Mouse (Mus musculus) heart, adult 8-10 months (tissue): ENCODE results near the gene Cdc42bpb. TPM values are rescaled to one million over a fixed set of nuclear protein-coding genes. Genes with fewer than 3 reads are reported as not detected.

Experiments
- DNase-seq: peaks from one replicate; pipeline ENCODE4 v3.0.0; 2022; ENCODE audit warnings: low spot score
- total RNA-seq, 4 experiments: library from RNA; stranded (reverse); gene quantifications; 2 replicates each; pipeline ENCODE4 v1.2.4; 2022

The Cdc42bpb gene
- total RNA-seq, 4 experiments from 2014 or later, result 45.5 to 59.7 (median 53.9) TPM

DNA sequence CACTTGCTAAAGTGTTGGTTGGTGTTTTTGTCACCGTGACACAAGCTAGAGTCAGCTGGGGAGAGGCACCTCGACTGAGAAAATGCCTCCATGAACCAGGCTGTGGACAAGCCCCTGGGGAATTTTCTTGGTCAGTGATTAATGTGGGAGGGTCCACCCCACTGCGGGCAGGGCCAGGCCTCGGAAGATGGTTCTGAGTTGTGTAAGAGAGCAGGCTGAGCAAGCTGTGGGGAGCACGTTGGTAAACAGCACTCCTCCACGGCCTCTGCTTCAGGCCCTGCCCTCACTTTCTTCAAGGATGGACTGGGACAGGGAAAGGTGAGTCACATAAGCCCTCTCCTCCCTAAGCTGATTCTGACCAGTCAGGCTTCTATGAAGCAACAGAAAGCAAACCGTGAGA is 36.8 kb downstream of the Cdc42bpb start:
- DNase-seq, result no peak

DNA sequence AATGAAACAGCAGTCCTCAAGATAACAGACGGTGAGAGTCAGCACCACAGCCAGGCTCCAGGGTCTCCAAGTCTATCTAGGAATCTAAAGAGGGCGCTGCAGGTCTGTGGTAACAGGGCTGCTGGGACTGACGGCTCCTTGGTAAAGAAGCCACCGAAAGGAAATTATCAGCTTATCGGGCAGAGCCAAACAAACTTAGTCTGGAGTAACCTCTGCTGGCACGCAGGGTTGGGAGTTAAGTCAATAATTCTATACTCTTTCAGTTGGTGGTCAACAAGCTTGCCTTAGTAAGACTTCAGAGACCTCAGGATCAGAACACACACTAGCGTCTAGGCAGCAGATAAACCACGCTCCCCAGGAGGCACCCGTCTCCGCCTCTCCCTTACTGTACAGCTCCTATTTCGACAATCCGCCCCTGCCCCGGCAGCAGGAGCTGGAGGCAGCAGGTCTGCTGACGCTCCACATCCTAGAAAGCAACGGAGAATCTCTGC is 39.6 kb downstream of the Cdc42bpb start:
- DNase-seq, result no peak

DNA sequence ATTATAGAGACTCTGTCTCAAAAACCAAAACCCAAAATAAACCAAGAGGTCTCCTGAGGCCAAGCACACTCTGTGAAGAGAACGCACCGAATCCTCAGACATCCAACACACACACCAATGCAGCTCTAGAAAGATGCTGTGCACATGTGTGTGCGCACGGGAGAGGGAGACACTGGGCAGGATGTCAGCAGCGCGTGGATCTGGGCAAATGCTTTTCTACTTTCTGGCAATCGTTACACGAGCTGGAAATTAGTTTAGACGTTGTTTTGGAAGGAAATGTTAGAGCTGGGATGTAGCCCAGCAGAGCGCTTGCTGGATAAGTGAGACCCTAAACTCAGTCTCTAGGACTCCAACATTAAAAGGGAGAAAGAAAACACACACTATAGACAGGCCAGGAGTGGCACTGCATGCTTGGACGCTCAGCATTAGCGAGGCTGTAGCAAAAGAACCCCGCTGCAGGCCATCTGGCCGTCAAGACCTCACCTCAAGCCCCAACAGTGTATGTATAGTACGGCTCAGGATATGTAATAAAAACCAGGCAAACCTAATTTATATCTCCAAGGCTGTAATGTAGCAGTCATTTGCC is 44.4 kb downstream of the Cdc42bpb start:
- DNase-seq, result no peak

DNA sequence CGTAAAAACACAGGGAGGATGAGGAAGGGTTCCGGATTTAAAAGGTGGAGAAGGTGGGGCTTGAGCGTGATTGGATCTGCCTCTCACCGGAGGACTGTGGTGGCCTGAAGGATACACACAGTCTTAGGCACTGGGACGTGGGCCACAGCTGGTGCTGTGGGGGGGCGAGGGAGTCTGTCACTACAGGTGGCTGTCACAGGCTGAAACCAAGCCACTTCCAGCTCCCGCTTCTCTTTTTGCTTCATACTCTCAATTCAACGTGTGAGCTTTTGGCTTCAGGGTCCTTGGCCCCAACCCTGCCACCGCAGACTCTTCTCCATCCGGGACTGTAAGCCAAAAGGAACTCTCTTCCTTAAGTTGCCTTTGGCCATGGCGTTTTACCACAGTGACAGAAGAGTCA is 45.1 kb downstream of the Cdc42bpb start:
- no peak for DNase-seq

DNA sequence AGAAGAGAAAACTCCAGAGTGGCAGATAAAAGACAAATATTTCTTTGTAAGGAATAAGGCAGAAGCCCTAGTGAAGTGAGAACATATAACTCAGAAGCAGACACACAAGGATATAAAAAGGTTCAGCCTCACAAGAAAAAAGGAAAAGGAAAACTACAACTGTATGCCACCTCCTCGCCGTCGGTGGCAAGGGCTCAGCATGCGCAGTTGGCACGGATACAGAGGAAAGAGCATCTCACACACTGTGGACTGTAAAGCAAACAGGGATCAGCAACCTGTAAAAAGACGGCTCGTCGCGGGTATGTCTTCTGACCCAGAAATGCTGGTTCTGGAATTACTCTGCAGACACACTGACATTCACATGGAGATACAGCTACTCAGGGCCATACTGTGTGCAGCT is 45.9 kb downstream of the Cdc42bpb start:
- no peak for DNase-seq

DNA sequence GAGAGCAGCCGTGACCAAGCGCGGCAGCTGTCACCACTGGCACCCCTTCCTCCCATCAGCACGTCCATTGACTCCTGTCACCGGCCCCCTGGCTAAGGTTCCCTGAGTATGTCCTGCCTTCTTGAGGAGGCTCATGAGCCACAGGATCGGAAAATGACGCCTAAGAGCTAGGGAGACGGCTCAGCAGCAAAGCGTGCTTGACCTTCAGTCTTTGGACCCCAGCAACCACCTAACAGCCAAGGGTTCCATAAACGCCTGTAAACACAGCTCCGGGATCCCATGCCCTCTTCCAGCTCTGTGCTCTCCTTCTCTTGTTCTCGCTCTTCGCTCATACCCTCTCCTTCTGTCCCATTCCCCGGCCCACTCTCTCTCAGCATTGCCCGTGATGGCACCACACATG is 48.2 kb downstream of the Cdc42bpb start:
- DNase-seq, result no peak

DNA sequence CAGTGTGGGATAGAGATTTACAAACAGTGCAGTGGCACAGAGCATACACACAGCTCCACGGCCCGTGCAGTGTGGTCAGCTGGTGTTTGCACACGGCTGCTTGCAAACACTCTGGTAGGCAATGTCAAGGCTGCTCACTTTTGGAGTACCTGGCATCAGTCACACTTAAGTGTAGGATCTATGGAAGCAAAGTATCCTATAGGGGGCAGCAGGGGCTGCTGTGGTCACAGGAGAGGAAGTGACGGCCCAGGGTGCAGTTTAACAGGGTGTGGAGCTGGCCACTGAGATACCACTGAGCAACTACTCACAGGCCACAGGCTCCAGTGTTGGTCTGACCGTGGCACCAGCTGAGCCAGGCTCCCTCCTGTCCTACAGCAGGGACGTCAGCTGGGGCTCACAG is 49.2 kb downstream of the Cdc42bpb start:
- DNase-seq, result no peak

DNA sequence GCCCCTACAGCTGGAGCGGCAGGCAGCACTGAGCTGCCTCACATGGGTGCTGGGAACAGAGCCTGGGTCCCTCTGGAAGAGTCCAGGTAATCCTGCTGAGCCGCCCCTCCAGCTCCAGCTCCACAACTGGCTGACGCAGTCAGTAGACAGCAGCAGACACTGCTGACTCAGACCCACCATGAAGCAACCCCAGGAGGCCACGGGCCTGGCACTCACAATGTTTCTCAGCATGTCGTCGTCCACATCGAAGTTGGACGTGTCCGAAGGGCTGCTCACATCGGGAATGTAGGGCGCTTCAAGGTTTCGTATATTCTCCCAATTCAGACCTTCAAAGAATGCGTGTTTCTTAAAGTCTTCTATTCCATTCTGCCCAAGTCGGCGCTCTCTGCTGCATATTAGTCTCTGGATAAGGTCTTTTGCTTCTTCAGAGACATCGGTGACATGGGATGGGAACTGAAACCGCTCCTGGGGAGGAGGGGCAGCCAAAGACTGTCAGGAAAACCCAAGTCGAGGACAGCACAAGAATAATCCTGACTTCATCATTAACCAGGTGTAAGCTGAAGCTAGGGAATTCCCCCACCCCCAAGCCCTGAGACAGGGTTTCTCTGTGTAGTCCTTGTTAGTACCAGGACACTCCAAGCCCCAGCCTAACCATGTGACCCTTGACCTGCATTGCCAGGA is 51.6 kb downstream of the Cdc42bpb start:
- no peak for DNase-seq

DNA sequence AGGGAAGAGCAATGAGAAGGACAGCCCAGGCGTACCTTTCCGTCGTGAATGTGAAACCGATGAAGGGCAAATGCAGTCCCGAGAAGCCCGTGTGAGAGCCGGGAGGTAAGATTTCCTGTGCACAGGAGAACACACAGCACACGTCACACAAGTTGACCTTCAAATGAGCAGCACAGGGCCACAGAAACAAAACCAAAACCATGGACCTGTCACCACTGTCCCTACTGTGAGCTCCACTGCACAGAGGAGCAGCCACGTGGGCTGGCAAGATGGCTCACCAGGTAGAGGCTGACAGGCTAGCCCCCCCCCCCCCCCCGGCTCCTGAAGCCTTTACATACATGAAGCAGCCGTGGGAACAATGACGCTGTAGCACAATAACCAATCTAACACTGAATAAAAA is 52.6 kb downstream of the Cdc42bpb start:
- no peak for DNase-seq

DNA sequence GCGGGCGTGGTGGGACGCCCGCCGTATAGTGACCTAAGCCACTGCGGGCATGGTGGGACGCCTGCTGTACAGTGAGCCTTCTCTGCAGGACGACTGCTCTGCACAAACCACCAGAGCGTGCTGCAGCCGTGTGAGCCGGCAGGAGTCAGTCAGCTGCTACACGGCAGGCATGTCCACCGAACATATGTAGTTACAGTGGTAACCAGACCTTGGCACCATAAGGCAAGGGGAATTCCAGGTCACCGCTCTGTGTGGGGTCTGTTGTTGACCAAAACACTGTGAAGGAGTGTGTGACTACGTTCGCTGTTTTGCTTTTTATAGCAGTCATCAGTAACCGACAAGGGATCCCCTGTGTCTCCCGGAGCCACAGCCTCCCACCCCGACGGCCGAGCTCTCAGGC is 53.0 kb downstream of the Cdc42bpb start:
- no peak for DNase-seq

DNA sequence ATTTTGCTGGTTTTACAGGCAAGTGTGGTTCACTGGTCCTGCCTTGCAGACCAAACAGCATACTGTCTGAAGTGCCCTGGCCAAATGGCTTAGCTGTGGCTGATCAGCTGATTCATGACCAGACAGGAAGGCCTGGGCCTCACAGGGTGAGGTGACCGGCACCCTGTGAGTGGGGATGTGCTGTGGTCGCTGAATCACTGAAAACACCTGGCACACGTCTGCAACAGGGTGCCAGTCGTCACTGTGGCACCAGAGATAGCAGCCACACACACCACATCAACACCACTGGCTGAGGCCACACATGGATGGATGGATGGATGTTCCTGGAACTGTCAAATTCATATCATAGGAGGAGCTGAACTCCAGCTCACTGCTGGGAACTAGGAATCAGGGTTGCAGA is 54.1 kb downstream of the Cdc42bpb start:
- no peak for DNase-seq

DNA sequence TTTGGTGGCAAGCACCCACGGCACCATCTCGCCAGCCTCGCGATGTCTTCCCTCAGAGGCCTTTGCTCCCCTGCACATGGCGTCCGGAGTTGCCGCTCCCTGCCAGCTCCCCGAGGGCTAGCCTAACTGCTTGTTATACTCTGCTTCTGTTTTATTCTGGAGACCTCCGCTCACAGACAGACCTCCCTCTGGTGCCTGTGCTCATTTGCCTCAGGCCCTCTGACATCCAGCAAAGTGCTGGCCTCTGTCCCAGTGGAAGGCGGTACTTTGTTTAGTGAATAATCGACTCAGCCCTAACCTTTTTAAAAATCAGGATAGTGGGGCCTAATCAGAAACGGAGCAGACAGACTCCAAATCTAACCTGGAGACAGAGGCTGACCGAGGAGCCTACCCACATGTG is 55.7 kb downstream of the Cdc42bpb start:
- DNase-seq, result no peak

DNA sequence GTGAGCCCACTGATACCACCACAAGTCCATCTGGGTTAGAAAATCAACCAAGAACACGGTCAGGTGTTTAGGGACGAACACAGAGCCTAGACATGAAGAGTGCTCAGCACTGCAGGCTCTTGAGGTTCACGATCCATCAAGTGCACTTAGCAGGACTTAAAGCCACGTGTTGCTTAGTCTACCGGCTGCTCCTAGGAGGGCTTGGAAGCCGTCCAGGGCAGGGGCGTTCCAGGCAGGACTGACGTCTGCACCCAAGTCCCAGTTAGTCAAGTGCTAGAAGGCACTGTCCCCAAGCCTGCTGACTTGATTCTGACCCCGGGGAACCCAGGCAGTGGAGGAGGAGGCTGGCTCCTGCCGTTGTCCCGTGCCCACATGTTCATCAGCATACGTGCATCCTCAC is 57.0 kb downstream of the Cdc42bpb start:
- DNase-seq, result no peak

DNA sequence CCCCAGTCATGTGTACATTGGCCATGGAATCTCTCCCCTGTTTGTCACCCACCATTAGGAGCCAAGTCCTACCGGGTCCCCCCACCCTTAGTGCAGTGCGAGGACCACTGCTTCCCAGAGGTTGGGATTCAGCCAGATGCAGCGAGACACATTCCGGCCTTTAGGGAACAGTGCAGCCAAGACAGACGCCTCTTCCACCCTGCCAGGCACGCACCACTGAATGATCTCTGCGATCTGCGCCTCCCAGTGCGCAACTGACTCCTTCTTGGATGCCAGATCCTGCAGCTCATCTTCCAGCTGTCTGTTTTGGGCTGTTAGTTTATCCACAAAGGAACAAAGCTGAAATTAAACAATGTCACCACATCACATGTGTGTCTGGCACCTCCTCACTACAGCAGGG is 59.8 kb downstream of the Cdc42bpb start:
- no peak for DNase-seq

DNA sequence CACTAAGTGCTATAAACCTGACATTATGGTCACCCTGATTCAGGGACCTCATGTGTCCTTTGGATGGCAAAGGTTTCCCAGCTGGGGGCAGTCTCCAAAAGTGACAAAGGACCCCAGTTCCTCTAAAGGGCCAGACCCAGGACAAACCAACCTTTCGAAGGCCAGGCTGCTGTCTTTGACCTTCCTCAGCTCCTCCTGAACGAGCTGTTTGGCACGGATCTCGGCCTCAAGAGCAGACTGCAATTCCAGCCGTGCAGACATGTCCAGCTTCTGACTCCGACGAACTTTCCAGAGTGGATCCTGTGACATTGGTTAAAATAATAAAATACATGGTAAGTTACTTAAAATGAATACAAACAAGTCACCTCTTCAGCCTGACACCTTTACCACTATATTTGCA is 63.2 kb downstream of the Cdc42bpb start:
- DNase-seq, result no peak

DNA sequence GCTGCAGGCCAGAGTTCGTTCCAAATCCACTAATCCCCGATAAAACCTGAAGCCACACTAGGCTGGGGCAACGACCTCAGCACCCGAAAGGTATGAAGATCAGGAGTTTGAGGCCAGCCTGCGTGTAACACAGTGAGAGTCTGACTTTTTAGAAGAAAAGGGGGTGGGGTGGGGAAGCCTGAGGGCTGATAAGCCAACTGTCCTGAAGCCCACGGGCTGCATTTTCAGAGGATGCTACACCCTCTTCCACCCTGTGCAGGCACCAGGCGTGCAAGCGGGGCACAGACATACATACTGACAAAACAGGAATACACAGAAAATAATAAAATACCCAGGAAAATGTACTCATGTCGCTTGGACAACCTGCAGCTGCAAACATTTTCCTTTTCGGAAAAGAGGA is 65.7 kb downstream of the Cdc42bpb start:
- no peak for DNase-seq

DNA sequence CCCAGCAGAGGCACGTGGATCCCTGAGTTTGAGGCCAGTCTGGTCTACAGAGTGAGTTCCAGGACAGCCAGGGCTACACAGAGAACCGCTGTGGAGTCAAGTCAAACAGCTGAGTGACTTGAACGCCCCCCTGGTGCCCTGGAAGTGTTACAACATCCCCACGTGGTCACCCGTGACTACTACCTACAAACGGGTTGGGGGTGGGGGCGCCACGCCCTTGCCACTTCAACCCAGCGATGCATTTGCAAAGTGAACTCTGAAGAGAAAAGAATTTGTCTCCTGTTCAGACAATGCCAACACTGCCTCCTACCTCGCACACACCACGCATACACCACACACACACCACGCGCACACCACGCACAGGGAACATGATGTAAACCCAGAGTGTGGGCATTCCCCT is 67.6 kb downstream of the Cdc42bpb start:
- DNase-seq, result no peak

DNA sequence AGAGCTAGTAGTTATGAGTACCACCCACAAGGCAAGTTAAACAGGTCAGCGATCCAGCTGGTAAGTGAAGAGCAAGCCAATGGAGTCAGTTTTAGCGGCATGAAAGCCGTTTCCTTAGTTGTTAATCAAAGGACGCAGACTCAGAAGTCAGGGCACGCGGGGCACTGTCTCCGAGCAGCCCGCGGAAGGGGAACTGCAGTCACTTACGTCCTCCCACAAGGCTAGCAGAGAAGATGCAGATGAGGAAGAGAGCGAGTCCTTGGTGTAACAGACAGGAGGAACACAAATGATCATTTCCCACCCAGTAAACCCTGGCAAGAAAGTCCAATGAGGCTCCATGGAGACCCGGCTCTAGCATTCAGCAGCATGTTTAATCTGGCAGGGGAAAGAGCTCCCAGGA is 68.3 kb downstream of the Cdc42bpb start:
- no peak for DNase-seq

DNA sequence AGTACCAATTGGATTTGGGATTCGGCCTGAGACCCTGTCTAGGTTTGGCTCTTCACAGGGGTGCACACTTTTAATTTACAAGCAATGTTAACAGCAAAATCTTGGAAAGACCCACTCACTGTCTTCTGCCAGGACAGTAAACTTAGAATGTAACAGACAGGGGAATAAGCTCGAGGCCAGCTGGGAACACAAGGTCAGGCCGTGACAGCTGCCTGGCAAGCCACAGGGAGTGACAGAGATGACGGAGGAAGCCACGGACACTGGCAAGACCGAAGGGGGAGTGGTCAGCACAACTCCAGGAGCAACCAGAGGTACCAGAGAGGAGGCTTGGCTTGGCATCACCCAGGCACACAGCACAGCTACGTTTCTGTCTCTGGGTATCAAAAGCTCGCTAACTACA is 70.7 kb downstream of the Cdc42bpb start:
- no peak for DNase-seq

DNA sequence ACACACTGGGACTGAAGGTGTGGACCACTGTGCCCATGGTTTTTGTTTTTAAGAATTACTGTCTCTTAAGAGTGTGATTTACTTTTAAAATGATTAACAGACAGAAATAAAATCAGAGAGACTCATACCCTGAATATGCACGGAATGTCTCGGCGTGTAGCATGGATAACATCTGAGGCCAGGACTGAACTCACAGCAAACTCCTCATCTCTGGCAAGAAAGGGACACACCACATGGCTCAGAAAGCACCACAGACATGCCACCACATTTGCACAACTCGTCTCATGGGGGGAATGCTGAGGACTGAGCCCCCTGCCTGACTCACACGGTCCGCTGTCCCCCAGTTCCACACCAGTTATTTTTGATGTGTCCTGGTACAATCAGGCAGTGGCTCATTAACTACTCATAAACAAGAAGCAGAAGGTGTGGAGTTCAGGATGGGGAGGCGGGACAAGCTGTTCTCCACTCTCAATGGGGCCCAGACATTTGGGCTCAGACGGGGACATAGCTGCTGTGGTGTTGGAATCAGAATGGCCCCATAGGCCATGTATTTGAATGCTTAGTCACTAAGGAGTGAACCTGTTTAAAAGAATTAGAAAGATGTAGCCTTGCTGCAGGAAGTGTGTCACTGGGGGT is 73.7 kb downstream of the Cdc42bpb start:
- DNase-seq, result no peak

DNA sequence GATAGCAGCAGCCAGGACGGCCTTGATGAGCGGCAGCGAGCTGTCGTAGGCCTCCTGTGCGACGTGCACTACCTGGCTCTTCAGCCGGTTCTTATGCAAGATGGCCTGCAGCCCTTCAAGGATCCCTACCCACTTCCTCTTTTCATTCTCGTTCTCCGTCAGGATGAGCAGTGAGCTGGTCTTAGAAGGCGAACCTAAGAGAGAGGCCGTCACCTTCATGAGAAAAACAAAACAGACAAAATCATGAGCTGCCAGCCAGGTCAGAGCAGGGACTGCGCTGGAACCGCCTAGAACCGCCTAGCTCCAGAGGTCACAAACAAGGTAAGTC is 75.5 kb downstream of the Cdc42bpb start:
- no peak for DNase-seq

DNA sequence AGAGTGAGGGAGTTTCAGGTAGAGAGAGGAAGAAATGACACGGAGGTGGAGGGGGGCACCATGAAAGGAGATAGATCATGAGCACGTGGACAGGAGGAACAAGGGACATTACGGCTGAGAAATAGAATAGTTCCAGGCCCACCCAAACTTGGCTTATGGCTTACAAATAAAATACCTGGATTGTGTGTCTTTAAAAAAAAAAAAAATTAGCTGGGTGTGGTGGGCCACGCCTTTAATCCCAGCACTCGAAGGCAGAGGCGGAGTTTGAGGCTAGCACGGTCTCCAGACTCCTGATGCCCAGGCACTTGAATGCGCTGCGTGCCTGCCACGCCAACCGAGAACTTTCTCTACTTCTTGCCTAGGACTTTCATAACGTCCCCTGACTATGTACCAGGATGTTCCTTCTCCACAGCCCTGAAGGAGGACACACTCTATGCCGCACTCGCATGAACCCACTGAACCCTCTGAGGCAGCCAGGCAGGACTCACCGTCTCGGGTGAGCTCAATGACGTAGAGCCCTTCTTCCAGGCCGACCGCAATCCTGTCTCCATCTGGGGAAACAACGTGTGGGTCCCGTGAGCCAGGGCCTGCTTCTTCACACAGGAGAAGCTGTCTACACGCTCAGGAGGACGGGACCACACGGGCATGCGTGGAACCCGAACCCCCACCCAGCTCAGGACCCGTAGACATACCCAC is 76.0 kb downstream of the Cdc42bpb start:
- DNase-seq, result no peak

DNA sequence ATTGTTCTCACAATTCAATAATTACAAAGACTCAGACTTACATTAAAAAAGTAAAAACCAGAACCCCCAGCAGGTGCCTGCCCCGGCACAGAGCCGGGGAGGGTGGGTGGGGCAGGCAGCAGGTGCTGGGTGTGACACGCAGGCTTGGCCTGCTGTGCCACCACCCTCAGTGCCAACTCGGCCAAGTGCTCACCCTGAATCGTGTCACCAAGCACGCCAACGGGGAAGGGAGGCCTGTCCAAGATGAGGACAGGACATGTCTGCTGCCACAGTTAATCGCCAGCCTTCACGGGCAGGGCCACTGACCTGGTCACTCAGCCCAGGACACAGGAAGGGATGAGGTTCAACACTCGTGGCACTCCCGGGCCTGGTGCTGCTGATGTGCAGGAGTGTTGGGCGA is 84.5 kb downstream of the Cdc42bpb start:
- no peak for DNase-seq
